Mouse (Mus musculus) intestine, embryonic 14.5 days (tissue): ENCODE results near the gene Asmt. TPM values are rescaled to one million over a fixed set of nuclear protein-coding genes. Genes with fewer than 3 reads are reported as not detected.

Source experiments
- ATAC-seq: fragments of 200-750 bp; cut with Nextera tagmentation; replicated peaks from 2 replicates; pipeline ENCODE4 v1.8.0; 2017; ENCODE audit warnings: low read depth, moderate number of reproducible peaks, moderate TSS enrichment, moderate library complexity; ENCODE audit not compliant: low FRiP score, low TSS enrichment
- DNase-seq: peaks from one replicate; pipeline ENCODE4 v3.0.0-alpha.2; 2018; ENCODE audit warnings: low spot score
- H3K27ac ChIP-seq: fragments of 300-500 bp; sonication (generic); 2 replicates; pipeline ENCODE4 v1.5.1; 2014; ENCODE audit warnings: low read depth, mild to moderate bottlenecking, control low read depth
- H3K27me3 ChIP-seq: fragments of 300-500 bp; sonication (generic); replicated peaks from 2 replicates; pipeline ENCODE4 v1.6.1; 2014; ENCODE audit warnings: low read length, control low read depth; ENCODE audit not compliant: control insufficient read depth, insufficient read depth
- H3K36me3 ChIP-seq: fragments of 300-500 bp; sonication (generic); 2 replicates; pipeline ENCODE4 v1.6.1; 2014; ENCODE audit warnings: low read length, control low read depth; ENCODE audit not compliant: control insufficient read depth, insufficient read depth
- H3K4me1 ChIP-seq: fragments of 300-500 bp; sonication (generic); replicated peaks from 2 replicates; pipeline ENCODE4 v1.6.1; 2014; ENCODE audit warnings: low read length, control low read depth, mixed read lengths; ENCODE audit not compliant: control insufficient read depth, insufficient read depth
- H3K4me2 ChIP-seq: fragments of 300-500 bp; sonication (generic); 2 replicates; pipeline ENCODE4 v1.6.1; 2014; ENCODE audit warnings: low read length
- H3K4me3 ChIP-seq: fragments of 300-500 bp; sonication (generic); 2 replicates; pipeline ENCODE4 v1.5.1; 2014; ENCODE audit warnings: low read depth, low read length, control low read depth, mixed read lengths
- H3K9ac ChIP-seq: fragments of 300-500 bp; sonication (generic); 2 replicates; pipeline ENCODE4 v1.6.1; 2014; ENCODE audit warnings: mild to moderate bottlenecking, low read length
- H3K9me3 ChIP-seq: fragments of 300-500 bp; sonication (generic); 2 replicates; pipeline ENCODE4 v1.6.1; 2016; ENCODE audit warnings: low read length, control low read depth; ENCODE audit not compliant: control insufficient read depth
- WGBS: fragments of 180-500 bp; shearing (Covaris S2); extraction: QIAGEN DNeasy Blood & Tissue Kit; methylation state at CpG from one replicate; pipeline ENCODE4 v1.1.7; 2014; 5-methylcytosine and 5-hydroxymethylcytosine counted together
- polyA plus RNA-seq: library from polyadenylated mRNA; unstranded; fragments of >200 nt; fragmentation: Nextera tagmentation; extraction: Ambion mirVana; gene quantifications from 2 replicates; pipeline ENCODE4 v1.2.1, GENCODE M21; 2014

Asmt gene
- not detected in 2 replicates for polyA plus RNA-seq

GRCm38 (mm10) chrX:170672594-170673092 is at the start of gene Asmt:
TSS of gene Asmt (plus strand) at chrX:170672644.
- DNase-seq: peak; percentile 74
- 95% methylated on average over 16 of the region's 16 CpGs for WGBS
- no peaks in the 10 kb centered on the region for H3K4me1 ChIP-seq
- H3K4me3 ChIP-seq: no peak within 1 kb of the TSS
- H3K27ac ChIP-seq: no peak within 1 kb of the TSS
- no peaks in the 10 kb centered on the region for H3K27me3 ChIP-seq
- no peaks in the 10 kb centered on the region for H3K36me3 ChIP-seq
- H3K9me3 ChIP-seq: peaks cover 45% of the 10 kb centered on the region
- peak; percentile 40; the same call in 1 of the 2 replicates for ATAC-seq
- H3K9ac ChIP-seq: no peak within 1 kb of the TSS
- H3K4me2 ChIP-seq: no peak within 1 kb of the TSS

GRCm38 (mm10) chrX:170673233-170673951 is 948 bp downstream of the Asmt start:
- 75% methylated on average over 41 of the region's 42 CpGs for WGBS
- no peak overlapping the region for H3K9ac ChIP-seq
- no peaks in the 10 kb centered on the region for H3K27me3 ChIP-seq

GRCm38 (mm10) chrX:170674229-170674771 is 1.9 kb downstream of the Asmt start:
- no peaks in the 10 kb centered on the region for H3K4me1 ChIP-seq
- 82% methylated on average over 27 of the region's 27 CpGs for WGBS
- no peak overlapping the region for H3K4me2 ChIP-seq
- DNase-seq: peak; percentile 73
- no peak overlapping the region for H3K9ac ChIP-seq
- H3K27ac ChIP-seq: no peak overlapping the region
- H3K36me3 ChIP-seq: no peaks in the 10 kb centered on the region
- peak; percentile 68 for ATAC-seq
- H3K9me3 ChIP-seq: peaks cover 48% of the 10 kb centered on the region
- H3K4me3 ChIP-seq: no peak overlapping the region
- no peaks in the 10 kb centered on the region for H3K27me3 ChIP-seq

More at GRCm38 (mm10) chrX:170673233-170673951, 948 bp downstream of the Asmt start:
- Histone ChIP-seq H3K4me2 (no peak overlapping the region), H3K9me3 (peaks cover 48% of the 10 kb centered on the region), H3K4me3 (no peak overlapping the region), H3K4me1 (no peaks in the 10 kb centered on the region), H3K27ac (no peak overlapping the region), H3K36me3 (no peaks in the 10 kb centered on the region)
- peak; percentile 80 for DNase-seq
- ATAC-seq: peak; percentile 75

GRCm38 (mm10) chrX:170674885-170675876 is 2.7 kb downstream of the Asmt start:
- Histone ChIP-seq H3K9me3 (peaks cover 48% of the 10 kb centered on the region), H3K9ac (no peak overlapping the region), H3K4me2 (no peak overlapping the region), H3K4me1 (no peaks in the 10 kb centered on the region), H3K4me3 (no peak overlapping the region), H3K36me3 (no peaks in the 10 kb centered on the region), H3K27me3 (no peaks in the 10 kb centered on the region), H3K27ac (no peak overlapping the region)
- DNase-seq (peak; percentile 68), ATAC-seq (peak; percentile 36)
- WGBS: 87% methylated on average over 39 of the region's 39 CpGs

- no peaks in the 10 kb centered on the region for H3K36me3 ChIP-seq
- no peaks in the 10 kb centered on the region for H3K27me3 ChIP-seq
- H3K27ac ChIP-seq: no peak overlapping the region
- peaks cover 48% of the 10 kb centered on the region for H3K9me3 ChIP-seq
- peak; percentile 28; the same call in 1 of the 2 replicates for ATAC-seq
- WGBS: 97% methylated on average over 37 of the region's 39 CpGs
- H3K4me2 ChIP-seq: no peak overlapping the region
- no peak overlapping the region for H3K9ac ChIP-seq
- no peak overlapping the region for H3K4me3 ChIP-seq
- no peaks in the 10 kb centered on the region for H3K4me1 ChIP-seq
- peak; percentile 68 for DNase-seq
These were observed 3.6 kb downstream of the Asmt start for GRCm38 (mm10) chrX:170675923-170676605.

GRCm38 (mm10) chrX:170676606-170677239 is 4.3 kb downstream of the Asmt start:
- no peak overlapping the region for H3K9ac ChIP-seq
- DNase-seq (peak; percentile 62), ATAC-seq (no peak)
- no peaks in the 10 kb centered on the region for H3K4me1 ChIP-seq
- H3K27ac ChIP-seq: no peak overlapping the region
- H3K4me2 ChIP-seq: no peak overlapping the region
- 94% methylated on average over 67 of the region's 67 CpGs for WGBS
- no peak overlapping the region for H3K4me3 ChIP-seq
- H3K9me3 ChIP-seq: peaks cover 48% of the 10 kb centered on the region
- H3K36me3 ChIP-seq: no peaks in the 10 kb centered on the region
- H3K27me3 ChIP-seq: no peaks in the 10 kb centered on the region

- Histone ChIP-seq H3K36me3 (no peaks in the 10 kb centered on the region), H3K4me3 (no peak overlapping the region), H3K27ac (no peak overlapping the region), H3K9me3 (peaks cover 48% of the 10 kb centered on the region), H3K4me2 (no peak overlapping the region), H3K9ac (no peak overlapping the region), H3K4me1 (no peaks in the 10 kb centered on the region), H3K27me3 (no peaks in the 10 kb centered on the region)
- 96% methylated on average over 17 of the region's 17 CpGs for WGBS
- ATAC-seq (no peak), DNase-seq (no peak)
These were observed 4.8 kb downstream of the Asmt start for GRCm38 (mm10) chrX:170677266-170677665.
